Mouse (Mus musculus) midbrain, embryonic 13.5 days (tissue): ENCODE results near the gene Nudt11. TPM values are rescaled to one million over a fixed set of nuclear protein-coding genes. Genes with fewer than 3 reads are reported as not detected.
"Not testable (repeated sequence)": the region's sequence is repeated elsewhere in the genome, so short reads cannot be mapped to it uniquely, and the experiment has no call there.

Experiments used
- ATAC-seq: fragments of 200-750 bp; cut with Nextera tagmentation; 2 replicates; pipeline ENCODE4 v1.8.0; 2017; ENCODE audit warnings: mild to moderate bottlenecking, moderate TSS enrichment, moderate library complexity
- H3K27ac ChIP-seq: fragments of 300-500 bp; sonication (generic); 2 replicates; pipeline ENCODE4 v1.5.1; 2015; ENCODE audit warnings: inconsistent platforms, mild to moderate bottlenecking, moderate library complexity
- H3K27me3 ChIP-seq: fragments of 300-500 bp; sonication (generic); 2 replicates; pipeline ENCODE4 v1.6.1; 2015; ENCODE audit warnings: mild to moderate bottlenecking, inconsistent platforms
- H3K36me3 ChIP-seq: fragments of 300-500 bp; sonication (generic); 2 replicates; pipeline ENCODE4 v1.6.1; 2015; ENCODE audit warnings: mild to moderate bottlenecking, inconsistent platforms
- H3K4me1 ChIP-seq: fragments of 300-500 bp; sonication (generic); replicated peaks from 2 replicates; pipeline ENCODE4 v1.6.1; 2015; ENCODE audit warnings: inconsistent platforms
- H3K4me2 ChIP-seq: fragments of 300-500 bp; sonication (generic); replicated peaks from 2 replicates; pipeline ENCODE4 v1.6.1; 2015; ENCODE audit warnings: moderate library complexity, mild to moderate bottlenecking, inconsistent platforms
- H3K4me3 ChIP-seq: fragments of 300-500 bp; sonication (generic); replicated peaks from 2 replicates; pipeline ENCODE4 v1.5.1; 2015; ENCODE audit warnings: mild to moderate bottlenecking, inconsistent platforms
- H3K9ac ChIP-seq: fragments of 300-500 bp; sonication (generic); replicated peaks from 2 replicates; pipeline ENCODE4 v1.6.1; 2015; ENCODE audit warnings: mild to moderate bottlenecking, inconsistent platforms
- H3K9me3 ChIP-seq: fragments of 300-500 bp; sonication (generic); 2 replicates; pipeline ENCODE4 v1.6.1; 2016; ENCODE audit warnings: mild to moderate bottlenecking, inconsistent platforms
- WGBS: fragments of 180-500 bp; shearing (Covaris S2); methylation state at CpG from one replicate; pipeline ENCODE4 v1.1.7; 2015; 5-methylcytosine and 5-hydroxymethylcytosine counted together
- microRNA-seq: library from miRNA; unstranded; fragments of <30 nt; microRNA quantifications from one replicate; pipeline ENCODE4, GENCODE M21; 2016
- polyA plus RNA-seq: library from polyadenylated mRNA; unstranded; fragments of >200 nt; fragmentation: Nextera tagmentation; extraction: Ambion mirVana; gene quantifications from 2 replicates; pipeline ENCODE4 v1.2.1, GENCODE M21; 2015

Gene Nudt11
- 17.4 and 19.0 TPM in 2 replicates for polyA plus RNA-seq

DNA sequence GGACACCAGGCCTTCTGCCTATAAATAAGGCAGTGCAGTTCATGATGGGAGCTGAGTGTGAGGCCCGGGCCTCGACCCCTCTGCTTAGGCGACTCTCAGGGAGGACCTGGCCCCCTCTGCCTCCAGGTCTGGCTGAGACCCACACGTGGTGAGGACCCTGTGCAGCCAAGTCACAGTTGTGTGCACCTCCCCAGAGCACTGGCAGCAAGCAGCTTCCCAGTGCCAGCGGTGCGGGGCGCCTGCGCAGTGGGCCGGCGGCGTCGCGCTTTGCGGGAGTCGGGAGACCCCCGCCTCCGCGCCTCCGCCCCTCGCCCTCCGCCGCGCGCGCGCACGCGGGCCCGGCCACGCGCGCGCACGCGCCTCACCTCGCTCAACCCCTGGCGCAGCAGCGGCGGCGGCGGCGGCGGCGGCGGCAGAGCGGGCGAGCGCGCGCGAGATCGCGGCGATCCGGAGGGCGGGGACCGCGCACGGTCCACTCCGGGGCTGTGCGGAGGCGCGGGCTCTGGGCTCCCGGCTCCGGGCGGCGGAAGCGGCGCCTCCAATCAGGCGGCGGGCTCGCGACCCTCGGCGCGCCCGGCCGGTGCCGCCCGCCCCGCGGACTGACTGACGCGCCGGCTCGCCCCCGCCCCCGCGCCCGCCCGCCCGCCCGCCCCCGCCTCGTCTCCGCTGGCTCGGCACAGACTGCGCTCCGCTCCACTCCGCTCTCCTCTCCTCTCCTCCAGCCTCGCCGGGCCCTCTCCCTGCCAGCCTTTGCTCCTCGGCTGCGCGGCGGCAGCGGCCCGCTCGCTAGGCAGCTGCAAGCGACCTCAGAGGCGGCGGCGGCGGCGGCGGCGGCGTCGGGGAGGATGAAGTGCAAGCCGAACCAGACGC, at the start of gene Nudt11:
TSS of gene Nudt11 (plus strand) at position 388 of the 870 bp plus-strand sequence.
- peak; percentile 94 for ATAC-seq
- H3K4me2 ChIP-seq, result peak within 1 kb of the TSS; percentile 56
- H3K9ac ChIP-seq, result 0 out of 2 replicates have a peak within 1 kb of the TSS, but pooled peaks have one; percentile 41
- H3K9me3 ChIP-seq, H3K27me3 ChIP-seq, H3K36me3 ChIP-seq: not testable (repeated sequence)
- H3K27ac ChIP-seq, result peak within 1 kb of the TSS; percentile 82
- peaks cover 11% of the 10 kb centered on the region; the same call in 1 of the 2 replicates for H3K4me1 ChIP-seq
- no CpG with 5 or more reads among the region's 121 CpGs for WGBS
- peak within 1 kb of the TSS; percentile 45 for H3K4me3 ChIP-seq

DNA sequence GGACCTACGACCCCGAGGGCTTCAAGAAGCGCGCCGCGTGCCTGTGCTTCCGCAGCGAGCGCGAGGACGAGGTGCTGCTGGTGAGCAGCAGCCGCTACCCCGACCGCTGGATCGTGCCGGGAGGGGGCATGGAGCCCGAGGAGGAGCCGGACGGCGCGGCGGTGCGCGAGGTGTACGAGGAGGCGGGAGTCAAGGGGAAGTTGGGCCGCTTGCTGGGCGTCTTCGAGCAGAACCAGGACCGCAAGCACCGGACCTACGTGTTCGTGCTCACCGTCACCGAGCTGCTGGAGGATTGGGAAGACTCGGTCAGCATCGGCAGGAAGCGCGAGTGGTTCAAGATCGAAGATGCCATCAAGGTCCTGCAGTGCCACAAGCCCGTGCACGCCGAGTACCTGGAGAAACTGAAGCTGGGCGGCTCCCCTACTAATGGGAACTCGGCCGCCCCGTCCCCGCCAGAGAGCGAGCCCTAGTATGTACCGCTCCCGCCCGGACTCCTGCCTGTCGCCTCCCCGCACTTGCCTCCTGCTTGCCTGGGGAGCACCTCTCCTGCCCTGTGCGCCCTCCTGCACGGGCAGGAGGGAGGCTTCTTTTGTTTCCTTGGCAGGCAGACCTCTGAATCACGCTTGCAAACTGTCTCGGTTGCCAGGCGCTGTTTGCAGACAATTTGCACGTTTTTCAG, 822 bp downstream of the Nudt11 start:
- ATAC-seq, result peak; percentile 78
- 16% methylated on average over 13 of the region's 60 CpGs for WGBS
- H3K27ac ChIP-seq, result peak overlapping the region; percentile 82
- H3K9me3 ChIP-seq, H3K36me3 ChIP-seq, H3K27me3 ChIP-seq: not testable (repeated sequence)
- peak overlapping the region; percentile 56 for H3K4me2 ChIP-seq
- H3K4me1 ChIP-seq, result peaks cover 11% of the 10 kb centered on the region; the same call in 1 of the 2 replicates
- H3K4me3 ChIP-seq, result peak overlapping the region; percentile 45
- H3K9ac ChIP-seq, result 0 out of 2 replicates have a peak overlapping the region, but pooled peaks have one; percentile 55

DNA sequence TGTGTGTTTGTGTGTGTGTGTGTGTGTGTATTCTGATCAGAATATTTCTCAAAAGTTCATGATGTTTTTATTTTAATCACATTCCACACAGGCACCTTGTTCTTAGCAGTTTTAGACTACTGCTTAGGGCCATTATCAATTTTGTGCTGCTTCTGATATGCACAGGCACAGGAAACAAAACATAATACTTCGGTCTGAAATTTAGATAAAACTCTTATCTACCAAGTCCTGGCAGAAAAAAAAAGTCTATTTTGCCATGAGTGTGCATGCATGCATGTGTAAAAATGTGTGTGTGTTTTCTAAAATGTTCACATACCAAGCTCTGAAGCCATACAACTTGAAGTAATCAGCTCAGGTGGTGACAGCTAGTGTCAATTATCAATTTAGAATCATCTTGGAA, 14.3 kb downstream of the Nudt11 start:
- Histone ChIP-seq H3K9ac (no peak overlapping the region), H3K4me3 (no peak overlapping the region), H3K36me3 (no peaks in the 10 kb centered on the region), H3K27me3 (no peaks in the 10 kb centered on the region), H3K27ac (no peak overlapping the region), H3K4me2 (no peak overlapping the region), H3K4me1 (no peaks in the 10 kb centered on the region), H3K9me3 (no peaks in the 10 kb centered on the region)
- no peak for ATAC-seq
- WGBS, result 93% methylated on average over 1 of the region's 1 CpGs

DNA sequence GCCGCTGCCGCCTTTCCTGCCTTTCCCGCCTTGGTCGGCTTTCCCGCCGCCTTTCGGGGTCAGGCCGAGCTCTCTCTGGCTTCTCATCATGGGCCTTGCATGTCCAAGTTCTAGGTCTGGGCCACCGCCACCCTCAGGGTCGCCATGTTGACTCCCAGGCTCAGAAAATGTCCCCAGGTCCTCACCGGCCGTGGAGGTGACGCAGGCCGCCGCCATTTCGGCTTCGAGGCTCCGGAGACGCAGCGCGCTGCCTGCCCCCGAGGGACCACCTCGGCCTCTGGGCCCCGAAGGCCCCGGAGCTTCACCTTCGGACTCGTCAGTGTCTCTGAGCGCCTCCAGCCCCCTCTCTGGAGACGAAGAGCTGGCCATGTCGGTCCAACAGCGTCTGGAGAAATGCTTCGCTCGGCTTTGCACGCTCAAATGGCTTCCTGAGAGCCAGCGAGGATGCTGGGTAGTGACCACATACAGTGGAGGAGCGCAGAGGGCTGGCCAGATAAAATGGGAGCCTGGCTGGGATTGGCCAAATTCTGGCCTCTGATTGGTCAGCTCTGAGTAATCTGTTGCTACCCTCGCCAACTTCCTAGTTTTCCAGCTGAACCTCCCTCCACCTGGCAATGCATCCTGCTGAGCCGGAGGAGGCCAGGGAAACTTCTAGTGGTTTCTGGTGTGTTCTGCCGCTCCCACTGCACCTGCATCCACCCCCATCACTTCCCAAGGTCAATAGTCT, 35.9 kb downstream of the Nudt11 start, which contains the start of gene AU022751:
TSS of gene AU022751 (minus strand) at position 466 of the 727 bp plus-strand sequence.
- no peaks in the 10 kb centered on the region for H3K4me1 ChIP-seq
- H3K27ac ChIP-seq, result no peak within 1 kb of the TSS

DNA sequence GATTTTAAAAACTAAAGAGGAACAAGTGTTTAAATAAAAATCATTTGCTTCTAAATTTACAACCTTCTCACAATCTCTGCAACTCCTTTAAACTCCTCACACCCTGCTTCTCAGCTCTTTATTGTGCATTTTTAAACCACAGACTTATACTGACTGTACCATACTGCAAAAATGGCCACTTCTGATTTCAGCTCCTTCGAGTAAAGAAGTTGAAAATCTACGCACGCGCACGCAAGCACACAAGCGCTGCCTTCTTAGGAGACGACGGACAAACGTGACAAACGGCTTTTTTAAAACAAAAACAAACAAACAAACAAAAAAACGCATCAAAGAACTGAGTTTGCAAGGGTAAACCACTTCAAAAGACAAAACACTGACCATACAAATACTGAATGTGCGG, 44.3 kb downstream of the Nudt11 start:
- Histone ChIP-seq H3K4me3 (peak overlapping the region; percentile 45), H3K27ac (peak overlapping the region; percentile 65; the same call in 1 of the 2 replicates), H3K4me1 (no peaks in the 10 kb centered on the region), H3K36me3 (no peaks in the 10 kb centered on the region), H3K27me3 (no peaks in the 10 kb centered on the region), H3K9ac (peak overlapping the region; percentile 64), H3K9me3 (no peaks in the 10 kb centered on the region), H3K4me2 (peak overlapping the region; percentile 55)
- 0 out of 2 replicates have a peak, but pooled peaks have one; percentile 22 for ATAC-seq
- 18% methylated on average over 12 of the region's 12 CpGs for WGBS

More for the DNA sequence above, 35.9 kb downstream of the Nudt11 start, which contains the start of gene AU022751:
- peaks cover 23% of the 10 kb centered on the region for H3K9me3 ChIP-seq
- no peak within 1 kb of the TSS for H3K4me2 ChIP-seq
- no peak within 1 kb of the TSS for H3K9ac ChIP-seq
- H3K27me3 ChIP-seq, result no peaks in the 10 kb centered on the region
- peaks cover 10% of the 10 kb centered on the region for H3K36me3 ChIP-seq
- no peak for ATAC-seq
- no peak within 1 kb of the TSS for H3K4me3 ChIP-seq
- 91% methylated on average over 39 of the region's 39 CpGs for WGBS

DNA sequence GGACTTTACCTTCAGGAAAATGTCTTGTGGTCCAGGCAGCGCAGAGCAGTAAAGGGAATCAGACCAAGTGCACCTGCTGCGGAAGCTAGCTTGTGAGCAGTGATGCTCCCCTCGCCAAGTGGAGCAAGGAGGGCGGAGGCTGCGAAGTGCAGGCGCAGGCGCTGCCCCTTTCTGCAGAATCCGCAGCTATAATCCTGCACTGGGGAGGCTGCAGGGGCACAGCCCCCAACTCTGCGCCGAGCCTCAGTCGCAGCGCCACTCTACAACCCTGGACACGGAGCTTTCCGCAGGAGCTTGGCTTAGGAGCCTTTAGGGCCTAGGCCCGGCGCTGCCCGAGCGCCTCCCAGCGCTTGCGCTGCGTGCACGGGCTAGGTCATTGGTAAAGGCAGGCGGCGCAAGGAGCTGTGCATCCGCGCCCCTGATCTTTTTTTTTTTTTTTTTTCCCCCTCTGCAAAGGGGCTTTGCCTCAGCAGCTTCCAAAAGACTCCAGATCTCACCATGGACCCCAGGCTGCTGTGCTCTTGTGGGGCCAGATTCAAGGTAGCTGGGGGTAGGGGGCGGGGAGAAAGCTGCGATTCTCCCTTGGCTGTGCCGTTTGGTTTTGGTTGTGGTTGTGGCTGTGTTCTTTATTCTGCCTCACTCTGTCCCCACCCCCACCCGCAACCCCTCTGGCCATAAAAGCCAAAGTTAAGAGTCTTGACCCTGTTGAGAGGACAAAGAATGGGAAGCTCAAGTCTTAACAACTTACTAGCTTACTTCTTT, 44.9 kb downstream of the Nudt11 start:
- Histone ChIP-seq H3K9ac (peak overlapping the region; percentile 64), H3K36me3 (no peaks in the 10 kb centered on the region), H3K27me3 (no peaks in the 10 kb centered on the region), H3K9me3 (no peaks in the 10 kb centered on the region), H3K4me2 (peak overlapping the region; percentile 55), H3K27ac (peak overlapping the region; percentile 65), H3K4me1 (no peaks in the 10 kb centered on the region), H3K4me3 (peak overlapping the region; percentile 45)
- peak; percentile 99 for ATAC-seq
- WGBS, result 17% methylated on average over 28 of the region's 30 CpGs

Small RNA genes lying within 50 kb of the gene (microRNA-seq; reads per million reads assigned to microRNA genes)
- not detected for gene Gm27360

Other genes with a start within 250 kb of the Nudt11 start
- gene AU022751, start 36.0 kb downstream of the Nudt11 start, polyA plus RNA-seq, result 0.11 TPM in 1 of 2 replicates, not detected in the other
- gene Nudt10, start 125.6 kb downstream of the Nudt11 start, polyA plus RNA-seq, result 52.0 and 52.7 TPM in 2 replicates